Mouse (Mus musculus) T-helper 1 cell (primary cell): ENCODE measurements around the gene Fndc9.

ENCODE experiments used
- in situ Hi-C: fragments of 300-600 bp; cut with MboI, MseI; formaldehyde crosslinking; loops from one replicate; pipeline ENCODE4 v1.15.1; 2025; ENCODE audit warnings: high pct_unique_total_duplicates

The Fndc9 gene

GRCm38 (mm10) chr11:46230184-46230583, 5.1 kb upstream of the Fndc9 start:
- in situ Hi-C loops: no loop called here

GRCm38 (mm10) chr11:46232803-46233202, 2.5 kb upstream of the Fndc9 start:
- in situ Hi-C loops: no loop called here

DNA sequence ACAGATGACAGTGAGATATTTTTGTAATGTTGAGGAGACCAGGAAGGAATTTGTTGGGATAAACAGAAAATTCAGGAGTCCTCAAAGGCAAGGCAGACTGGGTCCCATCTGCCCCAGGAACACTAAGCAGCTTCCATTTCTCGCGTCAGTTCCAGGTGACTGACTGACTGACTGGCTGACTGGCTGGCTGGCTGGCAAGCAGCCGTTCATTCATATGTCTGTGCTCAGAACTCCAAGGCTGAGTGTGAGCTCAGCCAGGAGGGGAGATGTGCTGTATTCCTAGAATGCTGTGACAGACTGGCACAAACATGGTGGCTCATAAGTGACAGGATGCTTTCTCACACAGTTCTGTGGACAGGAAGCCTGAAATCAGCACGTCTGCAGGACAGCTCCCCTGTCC, 1.4 kb upstream of the Fndc9 start:
- in situ Hi-C loops: no loop called here

DNA sequence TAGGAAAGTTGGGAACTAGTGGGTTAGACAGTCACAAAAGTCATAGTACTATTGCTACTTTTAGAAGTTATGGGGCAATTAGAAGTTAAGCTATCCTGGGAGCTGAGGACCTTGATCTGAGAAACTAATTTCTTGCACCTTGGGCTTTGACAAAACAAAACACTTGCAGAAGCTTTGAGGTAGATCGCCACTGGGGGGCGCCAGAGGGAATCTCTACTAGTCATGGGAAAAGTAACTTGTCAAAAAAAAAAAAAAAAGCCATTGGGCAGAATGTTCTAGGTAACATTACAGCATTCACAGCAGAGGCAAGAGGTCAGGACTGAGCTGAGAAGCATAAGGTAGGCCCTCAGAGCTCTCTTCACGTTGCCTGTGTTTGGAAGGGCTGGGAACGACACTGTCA, 1.6 kb downstream of the Fndc9 start:
- in situ Hi-C loops: no loop called here

- in situ Hi-C loops: no loop called here
Observed at GRCm38 (mm10) chr11:46241150-46241673, 5.9 kb downstream of the Fndc9 start.

DNA sequence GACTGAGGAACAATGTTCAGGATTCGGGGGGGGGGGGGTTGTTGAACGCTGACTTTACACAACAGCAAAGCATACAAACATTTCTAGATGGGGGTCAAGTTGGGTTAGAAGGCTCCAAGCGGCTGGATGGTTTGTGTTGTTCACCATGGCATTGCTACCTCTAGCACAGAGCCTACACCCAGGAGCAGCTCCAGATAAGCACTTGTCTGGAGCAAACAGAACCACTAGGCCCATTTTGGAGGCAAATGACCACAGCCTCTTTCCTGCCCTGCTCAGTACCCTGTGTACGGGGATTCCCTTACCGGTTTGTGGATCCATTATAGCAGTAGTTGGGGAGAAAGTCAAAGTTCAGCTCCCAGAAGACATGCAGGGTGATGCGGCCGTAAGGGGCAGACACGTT, 6.7 kb downstream of the Fndc9 start:
- in situ Hi-C loops: no loop called here

DNA sequence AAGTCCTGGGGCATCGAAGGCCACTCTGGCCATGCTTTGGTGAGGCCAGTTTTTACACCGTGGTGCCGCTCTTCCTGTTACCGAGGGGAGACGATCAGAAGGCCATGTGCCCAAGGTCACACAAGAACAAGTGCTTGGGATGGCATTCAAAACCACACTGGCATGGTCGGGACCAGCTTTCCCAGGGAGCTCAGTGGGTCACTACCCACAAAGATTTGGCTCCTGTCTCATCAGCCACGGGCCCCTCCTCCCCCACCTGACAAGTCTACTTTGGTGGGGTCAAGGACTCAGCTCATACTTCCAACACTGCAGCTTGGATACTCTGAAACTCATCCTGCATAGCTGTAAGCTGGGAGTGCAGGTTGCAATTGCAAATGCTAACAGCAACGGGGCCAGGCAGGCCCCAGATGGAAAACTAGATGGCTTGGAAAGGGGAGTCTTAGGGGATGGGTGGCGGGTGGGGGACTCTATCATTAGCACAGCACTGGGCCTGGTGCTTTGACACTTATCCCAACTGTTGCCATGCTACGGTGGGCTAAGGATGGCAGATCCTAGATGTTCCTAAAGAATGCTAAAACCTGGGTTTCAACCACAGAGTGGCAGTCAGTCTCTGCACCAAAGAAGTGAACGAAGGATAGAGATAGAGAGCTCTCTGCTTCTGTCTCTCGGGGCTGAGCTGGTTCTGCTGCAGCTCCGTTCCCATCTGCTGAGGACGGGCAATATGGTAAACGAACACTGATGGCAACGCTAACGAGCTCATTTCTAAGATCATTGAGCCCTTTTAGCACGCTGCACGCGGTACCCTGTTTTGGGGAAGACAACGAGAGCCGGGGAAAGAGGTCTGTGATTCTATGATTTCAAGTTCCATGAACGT, 9.6 kb downstream of the Fndc9 start:
- in situ Hi-C loops: no loop called here

DNA sequence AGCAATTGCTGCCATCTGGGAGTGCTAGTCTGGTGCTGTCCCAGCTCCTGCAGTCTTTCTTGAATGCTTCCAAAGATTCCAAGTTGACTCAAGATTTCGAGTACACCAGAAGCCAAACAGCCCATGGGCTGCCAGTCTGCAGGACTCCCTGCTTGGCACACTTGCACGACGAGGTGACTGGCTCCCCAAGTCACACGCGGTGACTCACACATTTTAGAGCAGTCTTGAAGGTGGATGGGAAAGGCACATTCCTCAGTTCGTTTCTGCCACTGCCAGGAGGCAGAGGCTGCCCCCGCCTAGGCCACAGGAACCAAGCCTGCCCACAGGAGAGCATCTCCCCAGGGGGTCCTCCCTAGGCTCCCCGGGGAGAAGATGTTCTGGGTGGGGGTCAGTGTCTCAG, 10.6 kb downstream of the Fndc9 start:
- in situ Hi-C loops: no loop called here

DNA sequence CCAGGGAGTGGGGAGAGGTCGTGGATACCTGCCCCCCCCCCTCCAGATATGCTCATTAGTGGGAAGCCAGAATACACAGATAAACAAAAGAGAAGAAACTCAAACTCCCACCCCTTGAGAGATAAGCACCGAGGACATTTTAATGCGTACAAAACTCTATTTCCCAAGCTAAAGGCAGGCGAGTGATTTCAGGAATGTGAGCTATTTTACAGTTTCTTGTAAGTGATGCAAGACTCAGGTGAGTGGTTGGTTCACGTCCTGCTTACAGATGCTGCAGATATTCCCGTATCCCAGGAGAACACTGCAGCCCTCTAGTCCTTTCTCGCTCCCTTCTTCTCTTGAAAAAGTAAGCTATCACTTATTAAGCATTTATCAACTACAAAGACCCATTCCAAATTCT, 11.1 kb downstream of the Fndc9 start:
- in situ Hi-C loops: no loop called here

DNA sequence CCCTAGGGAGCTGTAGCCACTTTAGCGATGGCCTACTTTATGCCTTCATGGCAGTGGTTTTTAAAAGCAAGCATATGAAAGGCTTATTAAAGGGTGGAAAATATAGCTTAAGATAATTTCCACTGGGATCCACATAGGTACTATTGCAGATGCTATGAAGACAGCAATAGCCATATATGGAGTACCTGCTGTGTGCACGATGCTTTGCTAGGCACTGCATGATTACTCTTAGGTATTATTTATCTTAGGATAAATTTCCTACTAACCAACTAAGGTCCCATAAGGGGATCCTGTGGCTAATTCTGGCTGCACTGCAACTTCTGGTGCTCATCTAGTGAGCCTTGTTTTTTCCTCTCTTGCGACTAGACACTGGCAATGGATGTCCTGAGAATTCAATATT, 13.0 kb downstream of the Fndc9 start:
- in situ Hi-C loops: no loop called here

DNA sequence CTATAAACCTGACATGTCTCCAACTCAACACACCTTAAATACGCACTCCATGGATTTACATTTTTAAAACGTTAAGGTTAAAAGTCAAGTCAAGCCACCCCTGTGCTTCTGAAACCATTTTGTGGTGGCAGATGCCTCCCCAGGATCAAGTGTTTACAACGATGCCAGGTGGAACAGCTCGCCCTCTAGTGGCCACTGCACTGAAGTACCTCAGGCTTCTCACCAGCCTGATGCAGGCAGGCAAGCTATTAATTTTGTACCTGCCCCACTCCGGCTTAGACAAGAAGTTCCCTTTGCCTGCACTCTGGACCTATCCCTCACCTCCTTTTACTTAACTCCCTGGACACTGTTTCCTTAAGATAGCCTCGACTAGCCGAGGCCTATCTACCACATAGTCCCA, 16.7 kb downstream of the Fndc9 start:
- in situ Hi-C loops: no loop called here

GRCm38 (mm10) chr11:46255291-46255690, 20.0 kb downstream of the Fndc9 start:
- in situ Hi-C loops: no loop called here

DNA sequence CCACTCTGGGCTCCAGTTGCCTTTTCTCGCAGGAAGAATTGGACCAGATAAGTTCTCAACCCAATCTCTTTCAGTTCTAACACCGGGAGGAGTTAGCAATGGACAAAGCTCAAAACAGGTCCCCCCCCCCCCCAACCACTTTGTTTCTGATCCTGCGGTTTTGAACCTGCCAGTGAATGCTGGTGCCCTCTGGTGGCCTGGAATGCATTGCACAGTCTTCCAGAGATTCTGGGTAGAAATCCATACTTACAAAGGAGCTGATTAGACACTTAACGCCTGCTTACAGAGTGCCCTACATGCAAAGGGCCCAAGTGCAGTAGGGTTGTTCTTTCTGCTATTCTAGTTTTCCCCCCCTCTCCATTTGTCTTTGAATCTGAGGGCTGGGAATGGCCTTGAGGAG, 22.9 kb downstream of the Fndc9 start:
- in situ Hi-C loops: no loop called here

GRCm38 (mm10) chr11:46258749-46259148, 23.4 kb downstream of the Fndc9 start:
- in situ Hi-C loops: no loop called here

DNA sequence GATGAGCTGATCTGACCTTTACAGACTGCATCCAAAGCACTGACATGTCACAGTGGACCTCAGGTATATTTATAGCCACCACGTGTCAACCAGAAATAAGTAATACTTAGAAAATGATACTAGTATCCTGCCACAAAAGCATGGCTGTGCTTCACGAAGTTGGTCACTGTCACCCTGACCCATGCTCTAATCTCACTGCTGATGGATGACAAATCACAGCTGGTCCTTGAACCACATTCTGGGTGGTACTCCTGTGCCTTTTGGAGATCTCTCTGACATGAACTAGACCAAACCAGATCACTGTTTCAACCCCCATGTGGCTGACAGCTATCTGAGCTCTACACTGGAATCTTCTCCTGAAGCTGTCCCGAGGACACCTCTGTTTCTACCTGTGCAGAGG, 27.5 kb downstream of the Fndc9 start:
- in situ Hi-C loops: no loop called here

DNA sequence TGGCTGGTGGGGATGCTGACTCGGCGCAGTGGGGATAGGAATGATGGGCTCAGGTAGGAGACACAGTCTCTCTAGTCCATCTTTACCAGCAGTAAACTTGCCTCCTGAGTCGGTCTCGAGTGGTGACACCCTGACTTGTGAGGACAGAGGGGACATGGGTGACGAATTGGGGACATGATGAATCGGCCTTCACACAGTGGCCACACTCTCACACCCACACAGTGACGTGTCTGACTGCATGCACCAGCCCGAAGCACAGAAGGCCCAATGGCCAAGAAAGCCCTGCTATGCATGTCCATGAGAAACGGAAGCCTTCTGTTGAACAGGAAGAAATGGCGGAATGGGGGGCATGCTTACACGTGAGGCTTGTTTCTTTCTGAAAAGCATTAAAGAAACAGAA, 28.0 kb downstream of the Fndc9 start:
- in situ Hi-C loops: no loop called here

- in situ Hi-C loops: no loop called here
Observed at GRCm38 (mm10) chr11:46264584-46264983, 29.3 kb downstream of the Fndc9 start.

DNA sequence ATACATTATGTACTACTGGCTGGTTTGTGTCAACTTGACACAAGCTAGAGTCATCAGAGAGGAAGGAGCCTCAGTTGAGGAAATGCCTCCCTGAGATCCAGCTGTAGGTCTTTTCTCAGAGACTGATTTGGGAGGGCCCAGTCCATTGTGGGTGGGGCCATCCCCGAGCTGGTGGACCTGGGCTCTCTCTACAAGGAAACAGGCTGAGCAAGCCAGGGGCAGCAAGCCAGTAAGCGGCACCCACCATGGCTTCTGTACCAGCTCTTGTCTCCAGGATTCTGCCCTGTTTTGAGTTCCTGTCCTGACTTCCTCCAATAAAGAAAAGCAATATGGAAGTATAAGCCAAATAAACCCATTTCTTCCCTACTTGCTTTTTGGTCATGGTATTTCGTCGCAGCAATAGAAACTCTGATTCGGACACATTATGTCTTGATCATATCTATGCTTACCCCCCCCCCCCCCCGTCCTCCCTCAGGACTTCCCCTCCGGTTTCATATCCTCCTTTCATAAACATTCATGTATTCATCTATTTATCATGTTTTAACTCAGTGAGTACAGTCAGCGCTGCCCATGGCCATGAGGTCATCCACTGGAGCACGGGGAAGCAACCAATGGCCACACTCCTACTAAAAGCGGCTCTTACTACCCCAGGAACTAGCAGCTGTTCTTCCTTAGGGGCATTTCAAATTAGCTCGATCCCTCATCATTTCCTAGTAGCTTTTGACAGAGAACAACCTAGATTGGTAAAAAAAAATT, 29.9 kb downstream of the Fndc9 start:
- in situ Hi-C loops: no loop called here

DNA sequence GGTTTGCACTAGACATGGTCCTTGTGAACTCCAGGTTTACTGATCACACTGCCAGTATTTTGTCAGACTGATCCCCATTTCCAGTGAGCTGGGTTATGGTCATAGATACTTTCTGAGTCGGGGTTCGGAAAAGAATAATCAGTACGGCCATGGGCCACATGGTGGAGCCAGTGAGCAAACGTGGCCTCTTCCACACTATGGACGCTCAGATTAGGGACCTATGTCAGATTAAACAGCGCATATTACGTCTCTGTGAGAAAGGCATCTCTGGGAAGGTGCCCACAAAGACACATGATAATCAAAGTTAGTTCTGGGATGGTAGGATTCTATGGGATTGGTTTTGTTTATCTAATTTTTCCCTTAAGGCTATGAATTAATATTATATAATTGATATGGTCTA, 33.7 kb downstream of the Fndc9 start:
- in situ Hi-C loops: no loop called here

- in situ Hi-C loops: no loop called here
Observed at GRCm38 (mm10) chr11:46269391-46269790, 34.1 kb downstream of the Fndc9 start.

- in situ Hi-C loops: no loop called here
Observed at GRCm38 (mm10) chr11:46269893-46270292, 34.6 kb downstream of the Fndc9 start.

DNA sequence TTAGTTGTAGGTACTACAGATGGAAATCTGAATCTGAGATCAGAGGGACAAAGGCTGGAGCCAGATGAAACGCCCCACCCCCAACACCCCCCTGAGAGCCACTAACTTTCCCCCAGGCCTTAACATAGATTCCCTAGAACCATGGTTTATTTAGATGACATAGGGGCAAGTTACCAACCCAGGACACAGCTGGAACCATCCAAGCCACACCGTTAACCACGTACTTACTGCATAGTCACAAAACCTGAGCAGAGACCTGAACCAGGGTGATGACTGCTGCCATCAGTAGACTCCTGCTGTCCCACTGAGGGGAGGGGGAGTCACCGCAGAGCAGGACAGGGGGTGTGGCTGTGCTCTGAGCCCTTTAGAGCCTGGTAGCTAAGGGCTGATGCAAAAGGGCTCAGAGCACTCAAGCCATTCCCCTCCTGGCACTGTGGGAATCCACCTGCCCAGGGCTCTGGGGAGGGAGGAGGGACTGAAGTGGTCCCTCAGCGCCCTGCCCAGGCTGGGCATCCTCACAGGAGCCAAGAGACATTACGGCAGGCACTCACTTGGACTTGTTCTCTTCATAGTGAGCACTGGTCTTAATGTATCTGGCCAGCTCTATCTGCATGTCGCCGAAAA, 36.8 kb downstream of the Fndc9 start:
- in situ Hi-C loops: no loop called here
